Mouse (Mus musculus): ENCODE measurements around the gene Eef1b2. TPM values are rescaled to one million over a fixed set of nuclear protein-coding genes. Genes with fewer than 3 reads are reported as not detected.

Eef1b2 gene
- polyA plus RNA-seq, 1 experiment, result 261 TPM

- Histone ChIP-seq H3K27me3 (ENCODE audit: control insufficient read depth, insufficient read depth, low read length) (no peaks in the 10 kb centered on the region), H3K36me3 (ENCODE audit: control insufficient read depth, insufficient read depth, low read length) (no peaks in the 10 kb centered on the region), H3K27ac (ENCODE audit: insufficient read depth, low read depth, low read length) (no peak overlapping the region), H3K4me1 (ENCODE audit: control insufficient read depth, insufficient read depth, insufficient read length, low read length) (no peaks in the 10 kb centered on the region), H3K4me3 (ENCODE audit: low read depth, low read length) (no peak overlapping the region)
- TF ChIP-seq CTCF (IDR thresholded peaks at IDR 0.05; ENCODE audit: extremely low read depth, insufficient read length, insufficient replicate concordance, low read depth, low read length) (no peak), POLR2A (IDR thresholded peaks at IDR 0.05; ENCODE audit: low read depth, low read length) (no peak)
- 57% methylated on average over 11 of the region's 11 CpGs for WGBS
Observed at GRCm38 (mm10) chr1:63192306-63193065, 15.9 kb downstream of the Eef1b2 start.

GRCm38 (mm10) chr1:63195848-63196512 is 19.4 kb downstream of the Eef1b2 start:
- no peaks in the 10 kb centered on the region for H3K36me3 ChIP-seq (ENCODE audit: control insufficient read depth, insufficient read depth, low read length)
- 45% methylated on average over 5 of the region's 5 CpGs for WGBS
- no peak overlapping the region for H3K27ac ChIP-seq (ENCODE audit: insufficient read depth, low read depth, low read length)
- no peaks in the 10 kb centered on the region for H3K4me1 ChIP-seq (ENCODE audit: control insufficient read depth, insufficient read depth, insufficient read length, low read length)
- no peak overlapping the region for H3K4me3 ChIP-seq (ENCODE audit: low read depth, low read length)
- TF ChIP-seq CTCF (IDR thresholded peaks at IDR 0.05; ENCODE audit: extremely low read depth, insufficient read length, insufficient replicate concordance, low read depth, low read length), result no peak
- TF ChIP-seq POLR2A (IDR thresholded peaks at IDR 0.05; ENCODE audit: low read depth, low read length), result no peak
- no peaks in the 10 kb centered on the region for H3K27me3 ChIP-seq (ENCODE audit: control insufficient read depth, insufficient read depth, low read length)

DNA sequence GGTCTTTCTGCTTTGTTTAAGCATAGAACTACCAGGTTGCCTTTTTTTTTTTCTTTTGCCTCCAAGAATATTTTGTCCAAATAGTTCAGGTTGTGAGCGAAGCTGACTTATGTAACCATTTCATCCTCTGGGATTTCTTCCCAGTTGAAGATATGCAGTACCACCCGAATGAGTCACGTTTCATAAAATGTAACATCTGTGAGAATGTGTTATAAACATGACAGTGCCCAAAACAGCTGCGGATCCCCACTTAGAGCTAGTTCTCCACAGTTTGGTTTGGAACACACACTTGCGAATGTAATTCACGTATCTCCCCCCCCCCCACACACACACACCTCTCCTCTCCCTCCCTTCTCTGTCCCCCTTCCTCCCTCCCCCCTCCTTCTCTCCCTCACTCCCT is 22.8 kb downstream of the Eef1b2 start:
- no peaks in the 10 kb centered on the region for H3K36me3 ChIP-seq (ENCODE audit: control insufficient read depth, insufficient read depth, low read length)
- H3K27me3 ChIP-seq (ENCODE audit: control insufficient read depth, insufficient read depth, low read length), result no peaks in the 10 kb centered on the region
- WGBS, result 85% methylated on average over 6 of the region's 6 CpGs
- H3K4me3 ChIP-seq (ENCODE audit: low read depth, low read length), result no peak overlapping the region
- TF ChIP-seq CTCF (IDR thresholded peaks at IDR 0.05; ENCODE audit: extremely low read depth, insufficient read length, insufficient replicate concordance, low read depth, low read length) (no peak), POLR2A (IDR thresholded peaks at IDR 0.05; ENCODE audit: low read depth, low read length) (no peak)
- H3K4me1 ChIP-seq (ENCODE audit: control insufficient read depth, insufficient read depth, insufficient read length, low read length), result no peaks in the 10 kb centered on the region
- H3K27ac ChIP-seq (ENCODE audit: insufficient read depth, low read depth, low read length), result no peak overlapping the region

- WGBS, result 93% methylated on average over 18 of the region's 18 CpGs
- H3K4me3 ChIP-seq (ENCODE audit: low read depth, low read length), result no peak overlapping the region
- no peaks in the 10 kb centered on the region for H3K4me1 ChIP-seq (ENCODE audit: control insufficient read depth, insufficient read depth, insufficient read length, low read length)
- TF ChIP-seq POLR2A (IDR thresholded peaks at IDR 0.05; ENCODE audit: low read depth, low read length) (no peak), CTCF (IDR thresholded peaks at IDR 0.05; ENCODE audit: extremely low read depth, insufficient read length, insufficient replicate concordance, low read depth, low read length) (no peak)
- no peaks in the 10 kb centered on the region for H3K27me3 ChIP-seq (ENCODE audit: control insufficient read depth, insufficient read depth, low read length)
- H3K27ac ChIP-seq (ENCODE audit: insufficient read depth, low read depth, low read length), result no peak overlapping the region
- no peaks in the 10 kb centered on the region for H3K36me3 ChIP-seq (ENCODE audit: control insufficient read depth, insufficient read depth, low read length)
Observed at GRCm38 (mm10) chr1:63200322-63200721, 23.7 kb downstream of the Eef1b2 start.

DNA sequence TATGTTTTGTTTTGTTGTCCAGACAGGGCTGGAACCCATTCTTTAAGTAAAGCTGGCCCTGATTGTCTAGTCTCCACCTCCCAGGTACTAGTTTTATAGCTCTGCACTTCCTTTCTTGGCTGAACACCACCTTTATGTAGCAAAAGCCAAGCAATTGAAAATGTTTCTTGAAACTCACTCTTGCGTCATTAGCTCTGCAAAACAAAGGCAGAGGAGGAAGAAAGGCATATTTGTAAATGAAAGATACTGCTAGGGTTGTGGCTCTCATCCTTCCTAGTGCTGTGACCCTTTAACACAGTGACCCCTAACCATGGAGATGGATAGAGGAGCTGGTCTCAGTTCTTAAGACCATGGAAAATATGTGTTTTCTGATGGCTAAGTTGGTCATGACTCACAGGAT is 25.0 kb downstream of the Eef1b2 start:
- TF ChIP-seq CTCF (IDR thresholded peaks at IDR 0.05; ENCODE audit: extremely low read depth, insufficient read length, insufficient replicate concordance, low read depth, low read length) (no peak), POLR2A (IDR thresholded peaks at IDR 0.05; ENCODE audit: low read depth, low read length) (no peak)
- Histone ChIP-seq H3K36me3 (ENCODE audit: control insufficient read depth, insufficient read depth, low read length) (no peaks in the 10 kb centered on the region), H3K4me3 (ENCODE audit: low read depth, low read length) (no peak overlapping the region), H3K27ac (ENCODE audit: insufficient read depth, low read depth, low read length) (no peak overlapping the region), H3K4me1 (ENCODE audit: control insufficient read depth, insufficient read depth, insufficient read length, low read length) (no peaks in the 10 kb centered on the region), H3K27me3 (ENCODE audit: control insufficient read depth, insufficient read depth, low read length) (no peaks in the 10 kb centered on the region)
- 73% methylated on average over 1 of the region's 1 CpGs for WGBS

- 100% methylated on average over 1 of the region's 1 CpGs for WGBS
Observed at GRCm38 (mm10) chr1:63203471-63203870, 26.8 kb downstream of the Eef1b2 start.

DNA sequence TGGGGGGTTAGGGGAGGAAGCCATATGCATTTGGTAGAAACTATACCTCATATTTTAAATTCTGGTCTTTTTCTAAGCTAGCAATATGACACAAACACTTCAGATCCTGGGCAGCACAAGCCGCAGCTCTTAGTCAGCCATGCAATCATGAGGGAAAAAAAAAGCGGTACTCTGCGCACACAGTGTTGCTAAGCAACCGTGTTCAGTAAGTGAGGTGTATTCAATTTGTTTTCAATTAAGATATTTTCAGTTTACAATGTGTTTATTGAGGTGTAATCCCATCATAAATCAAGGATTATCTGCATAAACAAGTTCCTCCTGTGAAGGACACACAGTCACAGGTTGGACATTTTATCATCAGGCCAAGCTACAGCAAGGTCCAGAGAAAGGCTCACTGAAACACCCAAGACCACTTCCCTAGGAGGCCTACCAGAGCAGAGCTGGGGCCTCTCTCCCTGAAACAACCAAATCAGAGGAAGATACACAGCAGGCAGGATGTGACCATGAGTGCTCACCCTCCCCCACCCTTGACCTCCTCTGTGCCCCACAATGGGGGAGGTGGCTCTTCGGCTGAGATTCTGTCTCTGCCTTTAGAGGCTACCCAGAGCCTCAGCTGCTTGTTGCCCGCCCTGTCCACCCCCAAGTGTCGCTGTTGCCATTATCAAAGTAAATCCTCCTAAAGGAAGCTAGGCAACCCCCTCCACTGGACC is 27.5 kb downstream of the Eef1b2 start:
- Histone ChIP-seq H3K27ac (ENCODE audit: insufficient read depth, low read depth, low read length) (no peak overlapping the region), H3K27me3 (ENCODE audit: control insufficient read depth, insufficient read depth, low read length) (no peaks in the 10 kb centered on the region)
- 20% methylated on average over 7 of the region's 7 CpGs for WGBS

More at GRCm38 (mm10) chr1:63203471-63203870, 26.8 kb downstream of the Eef1b2 start:
- Histone ChIP-seq H3K4me1 (ENCODE audit: control insufficient read depth, insufficient read depth, insufficient read length, low read length) (no peaks in the 10 kb centered on the region), H3K4me3 (ENCODE audit: low read depth, low read length) (no peak overlapping the region), H3K27me3 (ENCODE audit: control insufficient read depth, insufficient read depth, low read length) (no peaks in the 10 kb centered on the region), H3K27ac (ENCODE audit: insufficient read depth, low read depth, low read length) (no peak overlapping the region), H3K36me3 (ENCODE audit: control insufficient read depth, insufficient read depth, low read length) (no peaks in the 10 kb centered on the region)
- TF ChIP-seq POLR2A (IDR thresholded peaks at IDR 0.05; ENCODE audit: low read depth, low read length), result no peak
- TF ChIP-seq CTCF (IDR thresholded peaks at IDR 0.05; ENCODE audit: extremely low read depth, insufficient read length, insufficient replicate concordance, low read depth, low read length), result no peak

More for the DNA sequence above, 27.5 kb downstream of the Eef1b2 start:
- no peak overlapping the region for H3K4me3 ChIP-seq (ENCODE audit: low read depth, low read length)
- H3K4me1 ChIP-seq (ENCODE audit: control insufficient read depth, insufficient read depth, insufficient read length, low read length), result no peaks in the 10 kb centered on the region
- no peaks in the 10 kb centered on the region for H3K36me3 ChIP-seq (ENCODE audit: control insufficient read depth, insufficient read depth, low read length)
- TF ChIP-seq POLR2A (IDR thresholded peaks at IDR 0.05; ENCODE audit: low read depth, low read length) (no peak), CTCF (IDR thresholded peaks at IDR 0.05; ENCODE audit: extremely low read depth, insufficient read length, insufficient replicate concordance, low read depth, low read length) (no peak)
